Mouse (Mus musculus) right cerebral cortex, postnatal 36 days (tissue): ENCODE data around the gene Ptprq.

ENCODE experiments used
- DNase-seq, 2 experiments: peaks; one replicate each; pipeline ENCODE4 v3.0.0; 2022; ENCODE audit warnings: low spot score in 2 of 2, mixed read lengths in 1 of 2

Gene Ptprq

GRCm38 (mm10) chr10:107628104-107628503 is 91.7 kb downstream of the Ptprq start:
- no peak for DNase-seq

DNA sequence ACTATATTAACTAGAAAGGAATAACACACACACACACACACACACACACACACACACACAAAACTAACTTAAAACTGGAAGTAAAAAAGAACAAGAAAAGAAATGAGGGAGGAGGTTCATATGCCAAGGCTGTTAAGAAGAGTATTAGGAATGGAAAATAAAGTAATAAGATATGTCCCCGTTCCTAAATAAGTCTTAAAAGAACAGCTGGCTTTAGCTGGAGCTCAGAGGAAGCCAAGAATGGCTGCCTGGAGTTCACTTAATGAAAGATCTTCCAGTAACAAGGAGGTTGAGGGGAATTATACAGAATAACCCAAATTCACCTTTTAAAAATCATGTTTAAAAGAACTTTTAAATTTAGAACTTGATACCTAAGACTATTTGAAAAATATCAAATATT is 93.2 kb downstream of the Ptprq start:
- DNase-seq: no peak

- no peak for DNase-seq
These were observed 95.6 kb downstream of the Ptprq start for GRCm38 (mm10) chr10:107624211-107624610.

- DNase-seq: no peak
These were observed 104.4 kb downstream of the Ptprq start for GRCm38 (mm10) chr10:107615460-107615859.

- no peak for DNase-seq
These were observed 118.5 kb downstream of the Ptprq start for GRCm38 (mm10) chr10:107601371-107601770.

- no peak for DNase-seq
These were observed 136.5 kb downstream of the Ptprq start for GRCm38 (mm10) chr10:107583360-107583759.

DNA sequence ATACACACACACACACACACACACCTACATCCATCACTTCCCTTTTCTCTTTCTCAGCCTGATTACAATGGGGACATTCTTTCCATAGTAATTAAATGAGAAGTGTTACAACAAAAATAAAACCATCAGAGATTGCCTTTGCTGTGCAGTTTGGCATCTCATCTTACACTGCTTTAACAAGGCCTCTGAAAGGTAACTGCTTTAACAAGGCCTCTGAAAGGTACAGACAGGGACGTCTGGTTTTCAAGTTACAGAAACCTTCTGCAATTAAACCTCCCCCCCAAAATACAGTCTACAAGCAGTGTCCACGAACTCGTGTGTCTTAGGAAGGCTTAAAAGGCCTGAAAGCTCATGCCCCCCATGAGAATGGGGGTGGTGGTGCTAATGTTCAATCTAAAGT is 150.8 kb downstream of the Ptprq start:
- no peak for DNase-seq

- no peak for DNase-seq
These were observed 151.6 kb downstream of the Ptprq start for GRCm38 (mm10) chr10:107568261-107568660.

DNA sequence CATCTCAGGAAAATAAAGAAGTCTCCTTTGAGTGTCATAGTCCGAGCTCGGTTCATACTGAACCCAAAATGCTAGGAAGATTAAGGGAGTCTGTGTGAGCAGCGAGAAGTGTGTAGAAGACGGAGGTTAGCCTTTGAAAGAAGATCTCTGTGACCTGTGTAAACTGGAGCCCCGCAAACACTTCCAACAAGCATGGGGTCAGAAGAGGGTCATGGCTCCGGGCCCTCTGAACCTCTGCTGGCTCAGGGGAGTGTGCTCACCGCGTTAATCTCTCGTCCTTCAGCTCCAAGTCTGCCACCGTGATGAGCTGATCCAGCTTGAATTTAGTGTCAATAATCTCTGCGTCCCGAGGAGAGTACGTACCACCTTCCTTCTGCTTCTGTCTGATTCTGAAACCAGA is 157.0 kb downstream of the Ptprq start:
- DNase-seq: no peak

GRCm38 (mm10) chr10:107560881-107561280 is 159.0 kb downstream of the Ptprq start:
- no peak for DNase-seq

- DNase-seq: no peak
These were observed 176.8 kb downstream of the Ptprq start for GRCm38 (mm10) chr10:107543026-107543425.

- no peak for DNase-seq
These were observed 191.1 kb downstream of the Ptprq start for GRCm38 (mm10) chr10:107528758-107529157.

GRCm38 (mm10) chr10:107519216-107519615 is 200.6 kb downstream of the Ptprq start:
- no peak for DNase-seq

DNA sequence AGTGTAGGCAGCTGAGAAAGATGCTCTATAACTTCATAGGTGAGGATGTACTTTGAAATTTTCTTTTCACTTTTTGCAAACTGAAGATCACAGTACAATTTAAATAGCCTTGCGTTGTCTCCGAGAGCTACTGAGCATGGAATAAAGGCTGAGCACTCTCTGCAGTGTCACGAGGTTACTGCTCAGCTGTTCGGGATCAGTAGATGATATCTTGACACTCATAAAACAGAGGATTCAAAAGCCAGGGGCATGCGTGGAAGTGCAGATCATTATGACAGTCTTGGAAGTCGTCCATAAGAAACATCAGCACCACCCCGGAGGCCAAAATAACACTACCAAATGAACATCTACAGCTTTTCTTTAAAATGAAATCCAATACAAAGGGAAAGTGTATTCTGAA is 203.2 kb downstream of the Ptprq start:
- no peak for DNase-seq

DNA sequence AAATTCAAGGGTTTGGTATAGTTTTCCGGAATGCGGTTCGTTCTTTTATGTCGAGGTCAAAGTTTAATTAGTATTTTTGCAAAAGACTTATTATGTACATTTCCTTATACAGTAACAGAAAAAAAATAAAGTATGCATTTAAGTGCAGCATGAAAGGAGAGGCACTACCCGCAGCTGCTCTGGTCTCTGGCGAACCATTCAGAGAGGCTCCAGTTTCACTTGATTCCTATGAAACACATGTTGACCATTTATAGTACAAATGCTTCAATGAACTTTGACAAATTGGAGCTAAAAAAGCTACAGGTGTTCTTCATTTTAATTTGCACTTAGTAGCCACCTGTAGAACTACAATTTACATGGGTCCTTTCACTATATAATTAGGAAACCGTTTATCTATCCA is 205.1 kb downstream of the Ptprq start:
- DNase-seq: no peak

GRCm38 (mm10) chr10:107506397-107506796 is 213.5 kb downstream of the Ptprq start:
- DNase-seq: no peak

GRCm38 (mm10) chr10:107503430-107503829 is 216.4 kb downstream of the Ptprq start:
- no peak for DNase-seq

GRCm38 (mm10) chr10:107502193-107502592 is 217.7 kb downstream of the Ptprq start:
- no peak for DNase-seq

- peak; percentile 28 to 43 for DNase-seq
These were observed 220.2 kb downstream of the Ptprq start for GRCm38 (mm10) chr10:107499656-107500055.

DNA sequence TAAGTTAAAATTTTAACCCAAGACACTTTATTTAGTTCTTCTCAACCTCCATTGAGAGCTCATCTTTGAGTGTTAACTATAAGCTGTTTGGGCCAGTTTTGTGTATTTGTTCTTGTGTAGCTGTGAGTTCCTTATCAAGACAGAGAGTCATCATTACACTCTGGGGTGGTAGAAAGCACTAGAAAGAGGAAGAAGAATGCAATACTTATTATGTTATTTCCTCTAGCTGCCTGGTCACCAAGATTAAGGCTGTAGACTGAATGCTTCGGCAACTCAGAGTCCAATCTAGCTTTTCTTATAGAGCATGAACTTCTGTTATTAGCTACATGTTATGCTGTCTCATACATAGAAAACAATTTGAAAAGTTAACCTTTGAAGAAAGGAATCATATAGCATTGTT is 223.4 kb downstream of the Ptprq start:
- no peak for DNase-seq

GRCm38 (mm10) chr10:107494568-107494967 is 225.3 kb downstream of the Ptprq start, which contains the start of gene Myf6:
Gene Myf6 (minus strand): TSS chr10:107494737.
- no peak for DNase-seq

- no peak for DNase-seq
These were observed 226.0 kb downstream of the Ptprq start for GRCm38 (mm10) chr10:107493580-107494474.

DNA sequence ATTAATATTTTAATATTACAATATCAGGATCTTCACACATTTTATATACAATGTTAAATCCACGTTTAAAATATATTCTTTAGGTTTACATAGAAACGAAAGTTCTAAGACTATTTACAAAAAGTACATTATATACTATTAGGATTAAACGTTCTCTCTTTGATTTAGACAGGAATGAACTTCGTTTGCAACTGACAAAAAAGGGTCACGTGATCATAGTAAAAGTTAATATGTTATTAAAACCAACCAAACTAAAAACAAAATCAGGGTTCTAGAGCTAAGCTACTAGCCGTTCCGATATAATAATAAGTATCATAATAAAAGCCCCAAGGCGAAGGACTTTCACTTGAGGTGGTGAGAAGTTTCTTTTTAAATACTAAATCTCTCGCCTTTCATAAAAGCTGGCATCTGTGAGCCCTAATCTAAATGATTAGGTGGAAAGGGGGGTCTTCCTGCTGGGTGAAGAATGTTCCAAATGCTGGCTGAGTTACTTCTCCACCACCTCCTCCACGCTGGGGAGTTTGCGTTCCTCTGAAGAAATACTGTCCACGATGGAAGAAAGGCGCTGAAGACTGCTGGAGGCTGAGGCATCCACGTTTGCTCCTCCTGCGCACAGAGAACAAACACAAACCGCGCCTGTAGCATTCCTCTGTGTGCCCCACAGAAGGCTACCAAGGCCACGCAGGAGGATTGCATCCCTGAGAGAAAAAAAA is 226.8 kb downstream of the Ptprq start:
- no peak for DNase-seq
